Mouse (Mus musculus) lung, postnatal 14 days (tissue): ENCODE measurements around the gene Spg20.

ENCODE experiments used
- DNase-seq: peaks from one replicate; pipeline ENCODE4 v3.0.0; 2021

Spg20 gene

DNA sequence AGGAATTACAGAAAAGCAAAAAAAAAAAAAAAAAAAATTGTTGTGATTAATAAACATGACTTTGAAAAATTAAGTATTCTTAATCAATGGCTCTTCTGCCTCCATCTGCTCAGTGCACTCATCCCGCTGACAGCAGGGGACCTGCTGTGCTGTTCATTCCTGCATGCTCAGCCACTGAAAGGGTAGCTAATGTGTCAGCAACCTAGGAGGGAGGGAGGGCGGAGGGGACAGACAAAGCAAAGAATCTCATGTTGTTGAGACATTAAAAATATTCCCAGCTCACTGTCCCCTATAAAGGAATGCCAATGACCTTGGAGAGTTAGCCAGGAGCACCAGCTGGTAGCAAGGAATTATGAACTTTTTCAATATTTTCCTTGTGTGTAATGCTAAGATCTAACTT lies 13.9 kb upstream of the Spg20 start:
- DNase-seq = no peak

DNA sequence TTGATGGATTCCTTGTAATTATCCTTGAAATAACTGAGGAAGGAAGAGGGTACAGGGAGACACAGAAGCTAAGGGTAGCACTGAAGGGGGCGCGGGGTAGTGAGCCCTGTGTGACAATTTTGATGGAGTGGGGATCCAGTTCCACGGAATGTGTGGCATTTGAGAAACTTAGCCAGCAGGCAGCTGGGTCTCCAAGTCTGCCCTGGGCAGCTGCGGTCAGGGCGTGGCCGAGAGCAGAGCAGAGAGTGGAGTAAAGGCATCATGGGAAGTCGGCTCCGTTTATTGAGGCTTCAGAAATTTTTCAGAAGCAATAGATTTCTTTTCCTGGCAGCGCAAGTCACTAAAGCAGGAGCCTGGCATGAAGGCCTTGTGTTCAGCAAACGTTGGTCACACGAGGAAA lies 12.9 kb upstream of the Spg20 start:
- no peak for DNase-seq

DNA sequence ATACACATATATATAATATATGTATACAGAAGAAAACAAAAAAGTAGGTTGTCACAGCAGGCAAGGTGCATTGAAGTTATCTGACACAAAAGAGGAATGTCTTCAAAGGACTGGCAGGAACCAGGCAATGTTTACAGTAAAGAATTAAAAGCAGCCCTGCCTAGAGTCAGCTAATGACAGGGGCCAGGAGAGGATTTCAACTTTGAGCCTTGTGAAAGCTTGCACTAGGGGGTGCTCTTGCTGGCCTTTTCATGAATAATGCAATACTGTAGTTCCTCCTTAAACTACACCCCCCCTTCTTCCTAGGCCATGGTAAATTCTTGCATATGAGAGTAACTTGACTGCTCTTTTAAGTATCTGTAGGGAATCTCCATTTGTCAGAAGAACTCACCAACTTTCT lies 10.8 kb upstream of the Spg20 start:
- DNase-seq = no peak

DNA sequence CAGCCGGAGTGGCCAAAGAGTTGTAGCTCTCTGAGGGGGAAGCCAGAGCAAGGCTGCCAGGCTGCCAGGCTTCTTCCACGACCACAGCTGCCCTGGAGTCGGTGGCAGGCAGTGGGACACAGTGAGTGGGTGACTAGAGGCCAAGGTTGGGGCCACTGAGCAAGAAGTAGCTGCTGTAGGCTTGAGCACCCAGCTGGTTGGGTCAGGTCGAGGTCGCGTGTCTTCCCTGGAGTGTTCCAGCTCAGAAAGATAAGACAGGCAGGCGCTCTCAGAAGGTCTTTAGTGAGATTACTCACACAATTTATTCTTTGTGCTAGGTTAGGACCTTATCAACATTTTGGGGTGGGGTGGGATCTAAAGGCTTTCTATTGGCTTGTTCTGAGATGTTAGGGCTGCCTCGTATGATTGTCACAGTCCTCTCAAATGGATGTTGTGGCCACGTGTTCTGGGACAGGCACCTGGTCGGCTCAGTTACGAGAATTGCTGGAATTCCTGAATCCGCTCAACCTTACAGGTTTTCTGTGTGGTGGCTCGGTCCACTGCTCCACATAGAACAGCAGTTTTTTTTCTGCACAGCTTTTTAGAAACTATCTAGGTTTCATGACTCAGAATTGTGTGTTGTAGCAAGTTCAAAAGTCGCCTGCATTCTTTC lies 6.4 kb upstream of the Spg20 start:
- no peak for DNase-seq

DNA sequence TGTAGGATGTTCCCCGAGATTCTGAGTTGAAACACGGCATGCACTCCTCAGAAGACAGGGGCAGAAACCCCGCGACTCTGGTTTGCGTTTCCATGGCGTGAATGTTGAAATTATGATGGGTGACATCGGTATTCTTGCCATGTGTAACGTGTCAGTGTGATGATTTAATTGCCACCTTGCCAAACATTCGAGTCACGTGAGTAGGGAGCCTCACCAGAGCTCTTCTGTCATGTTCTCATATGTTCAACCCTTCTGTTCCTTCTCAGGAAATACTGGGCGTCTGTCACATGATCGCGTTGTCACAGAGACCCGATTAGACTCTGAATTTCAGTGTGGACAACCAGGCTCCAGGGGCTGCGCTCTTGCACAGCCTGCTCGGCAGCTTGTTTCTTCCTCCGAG lies 5.9 kb upstream of the Spg20 start:
- DNase-seq = no peak

DNA sequence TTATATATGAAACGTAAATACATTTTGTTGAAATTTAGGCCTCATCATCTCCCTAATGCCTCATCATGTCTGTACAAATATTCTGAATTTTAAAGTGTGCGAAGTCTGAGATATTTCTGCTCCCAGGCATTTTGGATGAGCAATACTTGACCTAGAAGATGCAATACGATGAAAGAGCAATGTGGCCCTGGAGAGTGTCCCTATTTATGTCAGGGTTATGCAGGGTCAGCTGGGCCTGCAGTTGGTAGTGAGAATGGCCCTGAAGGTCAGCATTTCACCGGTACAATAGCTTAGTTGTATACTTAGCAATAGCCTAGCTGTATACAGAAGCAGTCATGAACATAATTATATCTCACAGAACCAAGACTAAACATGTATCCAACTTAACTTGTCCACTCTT lies 2.8 kb upstream of the Spg20 start:
- no peak for DNase-seq

DNA sequence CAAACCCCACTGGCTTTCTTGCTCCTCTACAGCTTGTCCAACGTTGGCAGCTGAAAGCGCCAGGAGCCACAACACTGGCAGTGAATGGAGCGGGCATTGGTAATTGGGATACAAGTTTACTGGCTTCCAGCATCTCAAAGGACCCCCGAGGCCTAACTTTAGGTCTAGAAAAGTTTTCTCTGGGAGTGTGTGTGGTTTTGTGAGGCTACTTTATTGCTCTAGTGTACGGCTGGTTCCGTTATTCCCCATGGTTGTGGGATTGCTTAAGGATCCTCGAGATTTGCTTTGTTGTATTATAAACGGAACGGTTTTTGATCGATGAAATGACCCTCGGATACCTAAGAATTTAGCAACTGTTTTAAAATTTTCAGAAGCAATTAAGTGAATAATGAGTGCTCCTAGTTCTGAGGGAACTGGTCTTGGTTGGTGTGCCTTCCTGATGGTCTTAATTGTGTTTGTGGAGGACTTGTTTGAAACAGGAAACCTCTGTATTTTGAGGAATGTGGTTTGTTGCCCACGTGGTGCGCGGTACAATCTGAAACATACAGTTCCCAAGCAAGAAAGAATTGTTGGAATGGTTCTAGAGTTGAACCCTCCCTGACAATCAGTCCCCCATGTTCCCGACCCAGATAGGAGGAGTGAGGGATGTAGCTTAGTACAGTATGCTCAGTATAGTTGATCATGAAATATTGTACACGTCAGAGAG lies 955 bp downstream of the Spg20 start:
- DNase-seq = peak; percentile 13

DNA sequence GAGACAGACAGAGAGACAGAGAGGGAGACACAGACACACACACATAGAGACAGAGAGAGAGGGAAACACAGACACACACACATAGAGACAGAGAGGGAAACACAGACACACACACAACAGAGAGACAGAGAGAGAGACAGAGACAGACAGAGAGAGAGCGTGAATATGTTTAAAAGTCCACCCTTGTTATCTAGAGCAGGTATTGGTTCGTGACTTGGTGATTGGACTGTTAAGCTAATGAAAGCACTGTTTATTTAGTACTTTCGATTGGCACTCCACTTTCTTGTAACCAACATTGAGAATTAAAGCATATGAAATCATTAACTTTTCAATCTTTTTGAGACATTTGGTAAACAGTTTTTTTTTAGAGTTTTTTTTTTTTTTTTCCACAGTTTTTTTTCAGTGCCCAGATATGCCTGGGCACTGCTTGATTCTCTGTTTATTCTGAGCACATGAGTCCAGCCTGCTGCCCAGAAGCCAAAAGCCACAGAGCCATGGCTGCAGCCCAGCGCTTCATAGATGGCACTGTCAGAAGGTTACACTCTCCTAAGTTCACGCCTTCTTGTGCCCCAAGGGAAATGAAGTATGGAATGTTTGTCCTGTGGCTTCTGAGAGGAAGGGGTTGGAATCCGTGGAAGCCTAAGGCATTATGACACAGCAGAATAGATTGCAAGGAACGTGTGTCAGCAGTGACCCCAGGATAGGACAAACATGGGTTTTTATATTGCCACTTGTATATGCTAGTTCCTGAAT lies 2.6 kb downstream of the Spg20 start:
- no peak for DNase-seq

DNA sequence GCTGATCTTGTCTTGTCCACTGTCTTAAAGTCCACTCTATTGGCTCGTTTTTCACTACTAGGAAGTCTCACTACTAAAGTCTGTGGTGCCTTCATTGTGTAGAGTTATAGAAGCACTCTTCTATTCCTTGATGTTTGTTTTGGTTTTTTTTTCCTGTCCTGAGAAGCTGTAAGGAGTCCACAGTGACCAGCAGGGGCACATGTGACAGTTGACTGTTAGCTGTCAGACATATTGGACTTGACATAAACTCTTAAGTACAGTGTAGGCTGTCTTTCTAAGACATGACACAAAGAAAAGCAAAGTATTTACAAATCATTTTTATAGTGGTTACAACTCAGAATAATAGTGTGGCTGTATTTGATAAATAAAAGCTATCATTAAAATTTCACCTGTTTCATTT lies 3.2 kb downstream of the Spg20 start:
- DNase-seq = no peak

DNA sequence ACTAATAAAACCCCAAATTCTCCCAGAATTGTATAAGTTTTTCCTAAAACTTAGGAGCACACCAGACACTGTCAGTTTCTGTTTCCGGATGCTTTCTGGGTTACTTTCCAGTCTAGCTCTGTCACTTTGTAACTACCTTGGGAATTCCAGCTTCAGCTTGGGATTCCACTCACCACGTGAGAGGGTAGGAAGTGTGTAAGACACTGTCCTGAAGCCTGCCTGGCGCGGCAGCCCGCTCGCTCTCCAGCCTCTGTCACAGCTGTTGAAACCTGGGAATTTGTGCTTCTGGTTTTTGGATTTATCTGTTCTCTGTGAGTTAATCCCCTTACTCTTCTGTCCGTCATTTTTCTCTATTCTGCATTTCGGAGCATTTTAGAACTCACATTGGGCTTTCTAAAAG lies 4.1 kb downstream of the Spg20 start:
- DNase-seq = no peak

DNA sequence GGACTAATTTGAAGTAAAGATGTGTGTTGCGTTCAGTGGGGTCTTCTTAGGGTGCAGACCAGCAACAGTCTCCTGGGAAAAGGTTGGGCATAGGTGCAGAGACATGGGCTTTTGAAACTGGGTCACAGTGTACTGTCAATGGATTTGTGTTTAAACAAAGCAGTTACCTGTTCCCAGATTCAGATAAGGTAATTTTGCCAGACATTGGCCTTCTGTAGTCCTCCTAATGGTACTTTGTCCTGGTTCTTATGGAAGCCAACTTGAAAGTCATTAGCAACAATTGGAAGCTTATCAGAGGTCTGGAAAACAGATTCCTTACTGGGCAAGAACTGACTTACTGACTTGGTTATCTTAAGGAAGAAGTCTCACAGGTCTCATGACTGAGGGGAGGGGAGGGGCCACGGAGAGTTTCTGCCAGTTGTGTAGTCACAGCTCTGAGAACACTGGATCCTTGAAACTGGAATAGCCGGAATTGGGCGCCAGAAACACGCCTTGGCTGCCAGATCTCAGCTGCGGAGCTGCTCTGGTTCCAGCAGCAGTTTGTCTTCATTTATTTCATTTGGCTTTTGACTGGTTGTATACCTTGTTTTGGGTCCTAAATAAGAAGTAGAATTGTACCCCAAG lies 7.5 kb downstream of the Spg20 start:
- DNase-seq = peak; percentile 41

DNA sequence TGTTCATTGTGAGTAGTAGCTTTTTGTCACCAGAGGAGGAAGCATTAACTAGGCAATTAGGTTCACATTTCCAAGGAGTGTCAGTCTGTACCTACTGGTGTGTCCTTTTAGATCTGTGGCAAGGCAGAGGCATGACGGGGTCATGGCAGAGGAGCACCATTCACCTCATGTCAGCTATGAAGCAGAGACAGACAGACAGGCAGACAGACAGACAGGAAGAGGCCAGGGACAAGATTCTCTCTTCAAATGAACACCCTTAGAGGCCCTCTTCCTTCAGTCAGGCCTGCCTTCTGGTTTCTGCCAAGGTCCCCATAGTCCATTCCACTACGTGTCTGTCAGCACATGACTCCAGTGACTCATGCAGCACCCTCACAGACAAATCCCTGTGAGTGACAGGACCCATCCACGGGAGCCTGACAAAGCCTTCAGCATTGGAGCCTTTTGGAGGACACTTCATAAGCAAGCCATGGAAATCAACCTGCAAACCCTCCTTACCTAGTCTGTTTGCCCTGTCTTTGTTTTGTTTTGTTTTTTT lies 10.5 kb downstream of the Spg20 start:
- no peak for DNase-seq

DNA sequence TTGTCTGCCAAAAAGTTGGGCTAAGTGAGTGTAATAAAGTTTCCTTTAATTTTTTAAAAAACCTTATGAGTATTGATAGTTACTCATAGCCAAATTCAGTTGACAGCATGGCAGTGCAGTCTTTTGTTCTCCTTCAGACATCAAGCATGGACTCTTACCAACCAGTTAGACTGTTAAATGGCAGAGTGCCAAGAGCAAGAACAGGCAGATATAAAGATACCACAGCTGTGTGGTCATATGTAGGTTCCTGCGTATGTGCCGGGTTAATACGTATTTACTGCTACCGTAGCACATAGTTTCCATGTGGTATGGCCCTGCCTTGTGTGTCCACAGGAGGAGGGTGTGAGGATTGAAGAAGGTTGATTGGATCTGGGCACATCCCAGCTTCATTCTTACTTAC lies 11.2 kb downstream of the Spg20 start:
- DNase-seq = no peak

DNA sequence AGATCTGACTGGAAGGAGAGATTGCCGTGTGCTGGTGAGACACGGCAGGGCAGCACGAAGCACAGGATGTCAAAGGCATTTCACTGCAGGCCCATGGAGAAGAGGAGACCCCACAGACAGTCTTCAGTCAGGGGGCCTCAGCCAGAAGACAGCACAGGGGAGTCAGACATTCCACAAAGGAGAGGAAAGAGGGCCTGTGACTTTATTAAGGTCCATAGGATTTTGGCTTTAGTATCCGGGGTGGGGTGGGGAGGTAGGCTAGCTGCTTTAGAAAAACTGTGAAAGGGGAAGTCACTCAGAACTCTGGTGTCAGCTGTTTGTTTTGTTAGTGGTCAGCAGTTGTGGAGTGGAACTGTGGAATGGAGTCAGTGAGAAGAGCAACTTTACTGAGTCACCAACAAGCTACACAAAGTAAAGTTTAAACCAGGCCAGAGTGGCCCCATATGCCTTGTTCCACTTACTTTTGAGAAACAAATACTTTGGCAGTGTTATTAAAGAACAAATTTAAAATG lies 17.3 kb downstream of the Spg20 start:
- no peak for DNase-seq

DNA sequence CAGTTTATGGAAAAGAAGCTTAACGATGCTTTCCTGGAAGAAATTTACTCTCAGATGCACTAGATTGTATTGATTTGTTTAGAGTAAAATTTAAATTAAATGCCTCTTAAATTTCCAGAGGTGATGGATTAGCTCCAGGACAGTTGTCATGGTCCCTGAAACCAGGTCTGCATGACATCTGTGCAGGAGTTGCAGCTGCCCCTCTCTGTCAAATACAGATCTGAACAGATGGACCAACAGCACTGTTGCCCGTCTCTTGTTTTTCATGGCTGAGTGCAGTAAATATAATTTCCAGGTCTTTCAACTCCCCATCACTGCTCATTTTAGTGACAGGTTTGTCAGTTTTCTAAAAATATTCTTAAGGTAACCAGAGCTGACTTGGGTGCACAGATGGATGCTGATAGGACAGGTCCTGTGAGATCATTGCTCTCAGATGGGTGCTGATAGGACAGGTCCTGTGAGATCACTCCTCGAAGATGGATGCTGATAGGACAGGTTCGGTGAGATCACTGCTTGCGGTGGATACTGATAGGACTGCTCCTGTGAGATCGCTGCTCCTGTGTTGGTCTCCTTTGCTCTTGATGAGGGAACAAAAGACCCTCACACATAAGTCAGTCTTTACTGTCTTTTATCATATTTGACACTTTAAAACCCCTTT lies 19.8 kb downstream of the Spg20 start:
- DNase-seq = no peak

DNA sequence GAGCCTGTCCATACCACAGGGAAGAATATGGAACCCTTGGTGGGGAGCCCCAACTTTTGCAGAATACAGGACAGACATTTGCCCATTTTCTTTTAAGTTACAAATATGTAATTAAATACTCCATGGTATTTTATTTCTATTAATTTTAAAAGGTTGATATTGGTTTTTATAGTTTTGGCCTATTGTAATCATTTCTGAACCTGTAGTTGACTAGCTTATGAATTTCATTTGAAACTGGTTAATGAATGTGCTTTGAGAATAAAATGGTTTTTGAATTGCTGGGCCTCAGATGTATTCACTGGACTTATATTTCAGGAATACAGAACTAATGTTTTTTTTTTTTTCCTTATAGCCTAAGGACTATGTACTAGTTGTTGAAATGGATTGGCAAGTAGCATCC lies 25.1 kb downstream of the Spg20 start, which contains the start of gene Ccdc169:
Gene Ccdc169, plus strand, starts transcription at position 301 of the 400 bp plus-strand sequence.
- no peak for DNase-seq

DNA sequence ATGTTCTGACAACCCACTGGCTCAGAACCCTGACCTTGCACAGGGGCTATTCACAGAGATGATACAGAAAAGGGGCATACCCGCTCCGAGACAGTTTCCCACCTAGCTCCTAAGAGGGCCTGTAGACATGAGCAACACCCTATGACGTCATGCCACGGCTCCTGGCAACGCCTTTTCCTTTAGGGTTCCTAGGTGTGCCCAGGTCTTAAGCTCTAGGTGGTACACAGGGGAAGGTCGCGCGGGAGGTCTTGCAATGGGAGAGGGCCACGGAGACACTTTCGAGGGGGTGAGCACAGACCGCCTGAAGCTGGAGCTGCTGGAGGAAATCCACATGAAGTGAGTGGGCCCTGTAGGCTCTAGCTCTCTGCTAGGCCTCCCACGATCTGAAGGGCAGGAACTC lies 27.9 kb downstream of the Spg20 start:
- DNase-seq = no peak

DNA sequence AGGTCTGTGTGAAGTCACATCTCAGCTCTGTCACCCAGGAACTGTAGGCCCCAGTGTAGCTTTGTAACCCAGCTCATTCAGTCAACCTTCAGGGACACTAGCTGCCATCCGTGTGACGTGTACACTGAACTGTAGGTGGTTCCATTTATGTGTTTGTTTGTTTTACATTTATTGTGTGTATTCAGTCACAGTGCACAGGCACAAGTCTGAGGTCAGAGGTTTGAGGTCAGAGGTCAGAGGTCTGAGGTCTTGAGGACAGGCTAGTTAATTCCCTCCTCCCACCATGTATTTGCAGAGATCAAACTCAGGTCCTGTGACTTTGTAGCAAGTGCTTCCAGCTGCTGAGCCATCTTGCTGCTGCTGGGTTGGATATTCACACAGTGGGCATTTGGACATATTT lies 29.5 kb downstream of the Spg20 start:
- DNase-seq = no peak

DNA sequence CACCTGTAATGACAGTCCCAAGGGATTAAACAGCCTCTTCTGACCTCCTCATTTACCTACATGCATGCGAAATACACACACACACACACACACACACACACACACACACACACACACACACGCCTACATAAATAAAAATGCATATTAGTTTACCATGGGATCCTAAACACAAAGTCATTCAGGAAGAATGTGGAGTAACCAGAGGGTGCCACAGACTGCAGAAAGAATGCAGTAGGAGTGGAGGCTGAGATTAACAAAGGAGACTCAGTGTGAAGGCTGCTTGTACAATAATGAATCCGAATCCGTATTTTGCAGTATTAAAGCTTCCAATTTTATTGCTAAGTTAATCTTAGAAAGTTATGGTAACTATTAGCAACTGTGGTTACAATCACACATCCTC lies 33.0 kb downstream of the Spg20 start:
- no peak for DNase-seq

DNA sequence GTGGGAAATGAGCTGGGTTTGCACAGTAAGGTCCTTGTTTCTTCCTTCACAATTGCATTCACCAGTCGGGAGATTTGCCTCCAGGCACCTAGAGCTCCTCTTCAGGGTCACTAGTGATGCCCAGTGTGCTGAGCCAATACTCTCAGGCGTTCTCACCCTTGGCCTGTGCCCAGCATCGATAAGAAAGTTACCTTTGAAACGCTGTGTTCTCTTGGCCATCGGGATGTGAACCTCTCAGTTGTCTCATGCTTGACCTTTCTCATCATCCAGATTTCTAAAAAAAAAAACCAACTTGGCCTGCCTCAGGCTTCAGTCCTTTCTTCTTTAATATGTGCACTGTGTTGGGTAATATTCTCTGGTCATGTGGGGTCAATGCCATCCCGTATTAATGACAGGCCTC lies 34.5 kb downstream of the Spg20 start:
- no peak for DNase-seq

DNA sequence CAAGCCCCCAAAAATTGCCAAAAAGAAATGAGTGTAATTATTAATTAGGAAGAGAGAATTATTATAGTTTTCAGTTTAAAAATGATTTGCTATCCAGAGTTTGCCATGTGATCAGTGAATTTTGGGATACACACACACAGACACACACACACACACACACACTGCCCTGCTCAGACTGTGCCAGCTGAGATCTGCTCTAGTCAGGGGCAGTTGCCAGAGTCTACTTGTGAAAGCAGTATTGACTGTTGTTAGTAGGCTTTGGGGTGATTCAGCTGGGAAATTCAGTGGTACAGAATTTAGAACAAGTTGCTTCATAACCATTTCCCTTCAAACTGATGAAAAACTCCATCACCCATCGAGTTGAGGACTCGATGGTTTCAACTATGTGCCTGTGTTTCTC lies 35.2 kb downstream of the Spg20 start:
- DNase-seq = no peak

DNA sequence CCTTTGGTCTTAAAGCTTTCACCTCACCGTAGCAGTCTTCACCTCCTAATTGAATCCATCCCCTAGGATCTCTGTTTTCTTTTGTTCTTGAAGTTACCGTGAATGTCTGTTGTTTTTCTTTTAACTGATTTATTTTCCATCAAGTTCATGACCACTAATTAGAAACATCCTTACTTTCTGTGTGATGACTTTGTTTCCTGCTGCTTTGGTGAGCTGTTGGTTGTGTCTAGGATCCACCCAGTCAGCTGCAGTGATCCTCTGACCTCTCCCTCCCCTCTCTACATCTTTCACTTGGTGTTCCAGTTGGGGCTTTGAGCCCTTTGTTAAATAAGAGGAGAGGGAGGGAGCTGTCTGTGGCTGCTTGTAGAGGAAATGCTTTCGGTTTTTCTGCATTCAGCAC lies 36.2 kb downstream of the Spg20 start:
- DNase-seq = no peak
